Mouse (Mus musculus) ovary, adult 18-20 months (tissue): Measurements from ENCODE around the gene Itm2a.

Source experiments
- DNase-seq: peaks from one replicate; pipeline ENCODE4 v3.0.0; 2022; ENCODE audit warnings: low spot score, mixed read lengths

Gene Itm2a

DNA sequence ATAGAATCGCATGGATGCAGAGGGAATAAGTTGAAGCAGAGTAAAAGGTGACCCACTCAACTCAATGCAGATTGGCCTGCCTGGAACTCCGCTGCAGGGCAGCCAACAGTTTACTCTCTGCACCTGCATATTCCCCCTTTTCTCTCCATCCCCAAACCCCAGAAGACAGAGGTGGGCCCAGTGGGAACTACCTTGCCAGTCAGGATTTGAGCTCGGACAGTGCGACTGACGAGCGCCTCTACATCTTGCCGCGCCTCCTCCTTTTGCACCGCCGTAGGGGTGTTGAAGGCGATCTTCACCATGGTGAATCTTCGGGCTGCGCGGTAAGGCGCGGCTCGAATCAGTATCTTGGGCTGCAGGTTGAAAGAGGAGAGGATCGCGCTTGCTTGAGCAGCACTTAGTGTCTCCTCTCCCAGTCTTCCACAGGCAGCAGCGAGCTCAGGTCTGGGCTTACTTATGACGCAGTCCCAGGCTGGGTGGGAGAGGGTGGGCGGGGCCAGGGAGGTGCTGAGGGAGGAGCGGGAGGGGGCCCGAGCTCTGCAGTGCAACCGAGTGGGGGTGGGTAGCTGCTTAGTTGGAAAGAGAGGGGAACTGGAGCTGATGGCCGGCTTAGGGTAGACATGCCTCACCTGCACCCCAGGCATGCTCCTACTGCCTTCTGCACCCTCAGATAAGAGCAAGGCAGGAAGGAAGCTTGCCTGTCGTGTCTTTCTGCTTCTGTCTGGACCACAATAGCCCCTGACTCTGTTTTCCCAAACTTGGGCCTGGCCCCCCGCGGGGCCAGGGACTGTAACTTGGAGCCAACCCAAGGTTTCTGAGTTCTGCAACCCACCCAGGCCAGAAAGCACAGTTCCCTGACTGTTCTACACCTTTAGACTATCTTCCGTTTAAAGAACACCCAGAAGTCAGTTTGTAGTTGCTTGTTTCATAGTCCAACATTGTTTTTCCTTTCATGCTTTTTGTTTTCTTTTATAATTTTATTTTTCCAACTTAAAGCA, at the start of gene Itm2a:
Gene Itm2a, minus strand, starts transcription at position 462 of the 998 bp plus-strand sequence.
- peak; percentile 13 for DNase-seq

DNA sequence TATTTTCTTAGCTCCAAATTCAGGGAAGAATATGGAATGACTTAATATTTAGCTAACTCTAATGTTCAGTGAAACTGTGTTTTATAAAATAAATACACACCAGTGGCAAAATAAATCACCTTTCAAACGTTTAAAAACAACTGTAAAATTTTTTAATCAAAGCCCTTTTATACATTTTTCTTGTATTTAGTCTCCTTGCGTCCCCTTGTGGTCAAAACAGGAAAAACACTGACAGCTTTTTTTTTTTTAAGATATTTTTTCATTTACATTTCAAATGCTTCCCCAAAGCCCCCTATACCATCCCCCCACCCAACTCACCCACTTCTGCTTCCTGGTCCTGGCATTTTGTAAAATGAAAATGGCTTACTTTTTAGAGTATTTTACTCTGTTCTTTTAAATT, 32.7 kb upstream of the Itm2a start:
- DNase-seq, result no peak

DNA sequence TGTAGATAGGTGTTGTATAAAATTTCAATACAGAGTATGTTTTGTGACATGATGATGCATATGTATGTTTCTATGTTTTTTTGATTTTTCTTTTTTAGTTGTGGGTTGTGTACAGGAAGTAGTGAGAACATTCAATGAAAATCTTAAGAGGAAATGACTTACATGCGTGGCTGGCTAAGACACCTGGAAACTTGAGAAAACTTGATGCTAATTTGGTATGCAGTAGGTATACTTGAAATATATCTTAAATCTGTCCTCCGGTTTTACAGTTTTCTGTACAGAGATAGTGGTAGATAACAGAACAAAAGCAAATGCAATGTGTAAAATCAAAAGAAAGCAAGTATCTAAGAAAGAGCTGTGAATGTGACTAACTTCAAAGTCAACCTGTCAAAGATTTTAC, 18.1 kb upstream of the Itm2a start:
- DNase-seq, result no peak

DNA sequence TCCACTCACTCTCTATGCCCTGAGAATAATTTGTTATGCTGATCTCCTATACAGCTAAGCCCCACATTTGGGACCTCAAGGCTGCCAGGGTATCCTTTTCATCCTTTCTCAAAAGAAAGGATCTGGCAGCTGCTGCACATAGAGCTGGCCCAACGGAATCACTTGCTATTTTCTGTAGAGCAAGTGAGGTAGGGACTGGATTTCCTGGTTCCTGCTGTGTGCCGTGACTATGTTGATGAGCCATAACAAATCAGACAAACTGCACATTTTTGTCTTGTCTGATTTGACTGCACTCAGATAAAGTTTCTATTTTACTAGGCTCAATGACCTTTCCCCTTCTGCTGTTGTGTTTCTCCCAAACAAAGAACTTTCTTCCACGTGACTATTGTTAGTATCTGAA, 14.2 kb upstream of the Itm2a start:
- no peak for DNase-seq

DNA sequence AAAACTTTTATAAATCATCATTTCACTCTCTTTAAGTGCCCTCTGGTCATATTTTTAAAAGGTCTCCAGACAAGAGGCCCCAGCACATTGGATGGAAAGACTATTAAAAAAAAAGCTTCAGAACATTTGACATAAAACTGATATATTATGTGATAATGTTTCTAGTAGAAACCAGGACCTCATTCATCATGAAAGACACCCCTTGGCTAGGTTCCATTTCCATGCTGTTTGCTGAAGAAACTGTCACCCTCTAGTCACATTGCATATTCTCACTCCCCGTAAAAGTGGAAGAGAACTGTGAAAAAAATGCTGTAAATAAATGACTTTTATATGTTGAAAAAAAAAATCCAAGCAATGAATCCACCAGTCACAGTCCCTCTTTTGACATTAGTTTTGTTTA, 12.8 kb upstream of the Itm2a start:
- no peak for DNase-seq

DNA sequence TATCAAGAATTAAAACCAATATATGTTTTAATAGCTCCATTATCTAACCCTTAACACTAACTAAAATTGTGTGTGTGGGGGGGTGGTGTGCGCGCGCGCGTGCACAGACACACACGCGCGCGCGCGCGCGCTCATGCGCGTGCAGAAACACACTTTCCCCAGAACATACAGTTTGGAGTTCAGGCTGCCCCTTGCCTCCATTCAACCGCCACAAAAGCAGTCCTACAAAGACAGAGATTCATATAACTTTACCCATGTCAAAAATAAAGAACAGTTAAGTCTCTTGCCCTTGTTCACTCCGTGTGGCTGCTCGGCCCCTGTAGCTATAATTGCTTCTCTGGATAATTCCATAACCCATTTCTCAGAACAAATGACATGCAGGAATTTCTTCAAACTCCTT, 695 bp downstream of the Itm2a start:
- DNase-seq, result no peak

DNA sequence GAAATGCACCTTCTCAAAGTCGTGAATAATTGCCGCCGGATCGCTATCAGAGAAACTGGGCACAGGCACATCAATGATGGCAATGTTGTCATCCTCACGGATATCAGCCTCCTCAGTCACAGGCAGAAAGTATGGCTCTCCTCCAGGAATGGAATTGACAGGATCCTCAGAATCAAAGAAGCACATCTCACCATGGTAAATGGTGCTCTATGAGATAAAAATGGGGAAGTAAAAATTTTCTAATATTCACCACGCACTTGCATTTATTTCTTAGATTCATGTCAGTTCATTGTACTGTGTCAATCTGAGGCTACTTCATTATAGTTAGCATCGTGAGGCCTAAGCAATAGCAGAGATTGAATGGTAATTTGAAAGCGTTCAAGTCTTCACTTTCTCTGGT, 4.1 kb downstream of the Itm2a start:
- DNase-seq, result no peak

DNA sequence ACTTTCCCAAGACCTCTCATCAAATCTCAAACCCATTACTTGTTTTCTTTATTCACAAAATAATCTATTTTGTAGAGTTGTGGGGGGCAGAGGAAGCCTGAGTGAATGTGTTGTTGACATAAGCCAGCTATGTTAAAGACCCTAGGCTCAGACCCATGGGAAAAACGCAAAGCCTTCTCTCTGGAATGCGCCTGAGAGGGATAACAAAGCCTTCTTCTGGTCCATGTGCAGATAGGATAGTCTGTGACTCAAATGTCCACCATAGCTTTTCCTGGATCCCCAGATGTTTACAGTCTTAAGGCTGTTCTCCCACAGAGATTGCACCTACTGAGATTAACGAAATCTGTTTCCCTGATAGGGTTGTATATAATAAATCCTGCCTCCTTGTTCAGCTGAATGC, 9.9 kb downstream of the Itm2a start:
- DNase-seq, result no peak

- DNase-seq, result no peak
These were observed 27.8 kb downstream of the Itm2a start for GRCm38 (mm10) chrX:107375329-107375728.
